Mouse (Mus musculus) bone marrow macrophage, adult 2 months (primary cell): Measurements from ENCODE around the gene Ctsm. TPM values are rescaled to one million over a fixed set of nuclear protein-coding genes. Genes with fewer than 3 reads are reported as not detected.
"Not testable (repeated sequence)": the region's sequence is repeated elsewhere in the genome, so short reads cannot be mapped to it uniquely, and the experiment has no call there.

Experiments used
- H3K27ac ChIP-seq: 2 replicates; pipeline ENCODE4 v1.5.1; 2012; ENCODE audit warnings: low read depth, low read length; ENCODE audit not compliant: insufficient read depth
- H3K4me1 ChIP-seq: 2 replicates; pipeline ENCODE4 v1.6.1; 2012; ENCODE audit warnings: low read length; ENCODE audit not compliant: control insufficient read depth, insufficient read depth
- H3K4me3 ChIP-seq: 2 replicates; pipeline ENCODE4 v1.5.1; 2012; ENCODE audit warnings: mild to moderate bottlenecking, low read length, moderate library complexity; ENCODE audit not compliant: insufficient read depth
- CTCF ChIP-seq: IDR thresholded peaks from 2 replicates; pipeline ENCODE4 v1.5.1; 2012; ENCODE audit warnings: low read depth, mild to moderate bottlenecking, low read length, moderate library complexity
- POLR2A ChIP-seq: IDR thresholded peaks from 2 replicates; pipeline ENCODE4 v1.6.1; 2012; ENCODE audit warnings: mild to moderate bottlenecking, low read depth, low read length, borderline replicate concordance
- polyA plus RNA-seq: library from polyadenylated mRNA; stranded (reverse); fragments of >200 nt; gene quantifications from 2 replicates; pipeline ENCODE4 v1.2.4, GENCODE M21; 2012; ENCODE audit not compliant: missing spikeins, insufficient read depth, insufficient read length

Ctsm gene
- not detected in 2 replicates for polyA plus RNA-seq

GRCm38 (mm10) chr13:61541631-61542030 lies at the start of gene Ctsm:
Gene Ctsm, minus strand, starts transcription at chr13:61541839.
- Histone ChIP-seq H3K4me3 (no peak within 1 kb of the TSS), H3K27ac (no peak within 1 kb of the TSS), H3K4me1 (no peaks in the 10 kb centered on the region)
- no peak for TF ChIP-seq CTCF

- H3K27ac ChIP-seq: no peak within 1 kb of the TSS
- H3K4me3 ChIP-seq: no peak within 1 kb of the TSS
- H3K4me1 ChIP-seq: no peaks in the 10 kb centered on the region
- TF ChIP-seq POLR2A (no peak), CTCF (no peak)
Measured at GRCm38 (mm10) chr13:61570027-61570426, 28.4 kb upstream of the Ctsm start, which contains the start of gene Cts3. Gene Cts3, minus strand, starts transcription at chr13:61570127.

GRCm38 (mm10) chr13:61568074-61568473 lies 26.4 kb upstream of the Ctsm start, which contains the start of gene Gm49352:
Gene Gm49352, minus strand, starts transcription at chr13:61568174.
- H3K27ac ChIP-seq, H3K4me1 ChIP-seq, H3K4me3 ChIP-seq: not testable (repeated sequence)

Other genes starting within 250 kb of the Ctsm start
- not detected in 2 replicates for gene Cts7, start 183.6 kb downstream of the Ctsm start, polyA plus RNA-seq
- not detected in 2 replicates for gene Gm49352, start 26.3 kb upstream of the Ctsm start, polyA plus RNA-seq
- not detected in 2 replicates for gene Cts3, start 28.3 kb upstream of the Ctsm start, polyA plus RNA-seq